Mouse (Mus musculus): Measurements from ENCODE around the gene Ankrd54.

The Ankrd54 gene

GRCm38 (mm10) chr15:79062376-79063159, at the start of gene Ankrd54:
Gene Ankrd54 (minus strand): TSS chr15:79062893.
- peak; percentile 99 for DNase-seq

GRCm38 (mm10) chr15:79111774-79112173, 49.1 kb upstream of the Ankrd54 start:
- no peak for DNase-seq

- DNase-seq: no peak
Observed at GRCm38 (mm10) chr15:79110528-79110927, 47.8 kb upstream of the Ankrd54 start.

- no peak for DNase-seq
Observed at GRCm38 (mm10) chr15:79110031-79110430, 47.3 kb upstream of the Ankrd54 start.

GRCm38 (mm10) chr15:79109321-79109934, 46.7 kb upstream of the Ankrd54 start:
- peak in 1 of 2 experiments; percentile 38 for DNase-seq

GRCm38 (mm10) chr15:79108421-79109320, 46.0 kb upstream of the Ankrd54 start, which contains the start of gene Micall1:
Gene Micall1 (plus strand): TSS chr15:79108898.
- peak; percentile 79 to 85 for DNase-seq

- DNase-seq: no peak
Observed at GRCm38 (mm10) chr15:79107966-79108365, 45.3 kb upstream of the Ankrd54 start.

- no peak for DNase-seq
Observed at GRCm38 (mm10) chr15:79105804-79106203, 43.1 kb upstream of the Ankrd54 start.

GRCm38 (mm10) chr15:79103264-79103663, 40.6 kb upstream of the Ankrd54 start:
- no peak for DNase-seq

GRCm38 (mm10) chr15:79101531-79101930, 38.8 kb upstream of the Ankrd54 start:
- no peak for DNase-seq

GRCm38 (mm10) chr15:79100391-79100790, 37.7 kb upstream of the Ankrd54 start:
- DNase-seq: no peak

- DNase-seq: peak in 1 of 2 experiments; percentile 43
Observed at GRCm38 (mm10) chr15:79099456-79099855, 36.8 kb upstream of the Ankrd54 start.

GRCm38 (mm10) chr15:79098868-79099267, 36.2 kb upstream of the Ankrd54 start:
- DNase-seq: peak; percentile 48 to 55

- no peak for DNase-seq
Observed at GRCm38 (mm10) chr15:79098220-79098619, 35.5 kb upstream of the Ankrd54 start.

- DNase-seq: peak; percentile 35 to 39
Observed at GRCm38 (mm10) chr15:79097611-79098025, 34.9 kb upstream of the Ankrd54 start.

- DNase-seq: no peak
Observed at GRCm38 (mm10) chr15:79097135-79097534, 34.4 kb upstream of the Ankrd54 start.

- no peak for DNase-seq
Observed at GRCm38 (mm10) chr15:79096556-79096955, 33.9 kb upstream of the Ankrd54 start.

- DNase-seq: no peak
Observed at GRCm38 (mm10) chr15:79095483-79095882, 32.8 kb upstream of the Ankrd54 start.

- DNase-seq: peak in 1 of 2 experiments; percentile 38
Observed at GRCm38 (mm10) chr15:79093083-79093839, 30.6 kb upstream of the Ankrd54 start.

- no peak for DNase-seq
Observed at GRCm38 (mm10) chr15:79092284-79092683, 29.6 kb upstream of the Ankrd54 start.

- no peak for DNase-seq
Observed at GRCm38 (mm10) chr15:79079567-79079966, 16.9 kb upstream of the Ankrd54 start.

GRCm38 (mm10) chr15:79075658-79076365, 13.1 kb upstream of the Ankrd54 start:
- no peak for DNase-seq
